Mouse (Mus musculus) kidney, postnatal 0 days (tissue): ENCODE data around the gene Irak1. TPM values are rescaled to one million over a fixed set of nuclear protein-coding genes. Genes with fewer than 3 reads are reported as not detected.

ENCODE experiments used
- ATAC-seq: fragments of 200-750 bp; cut with Nextera tagmentation; replicated peaks from 2 replicates; pipeline ENCODE4 v1.8.0; 2017; ENCODE audit warnings: low read depth, moderate number of reproducible peaks, moderate TSS enrichment, moderate library complexity; ENCODE audit not compliant: low FRiP score
- DNase-seq: peaks from one replicate; pipeline ENCODE4 v3.0.0-alpha.2; 2016; ENCODE audit warnings: low spot score
- H3K27ac ChIP-seq: fragments of 300-500 bp; sonication (generic); 2 replicates; pipeline ENCODE4 v1.5.1; 2014; ENCODE audit warnings: mild to moderate bottlenecking
- H3K27me3 ChIP-seq: fragments of 300-500 bp; sonication (generic); 2 replicates; pipeline ENCODE4 v1.6.1; 2014; ENCODE audit warnings: low read length, mixed read lengths; ENCODE audit not compliant: insufficient read depth
- H3K36me3 ChIP-seq: fragments of 300-500 bp; sonication (generic); 2 replicates; pipeline ENCODE4 v1.6.1; 2014; ENCODE audit warnings: low read length, mixed read lengths; ENCODE audit not compliant: insufficient read depth
- H3K4me1 ChIP-seq: fragments of 300-500 bp; sonication (generic); replicated peaks from 2 replicates; pipeline ENCODE4 v1.6.1; 2014; ENCODE audit warnings: antibody characterized with exemption, low read length, mixed read lengths; ENCODE audit not compliant: insufficient read depth
- H3K4me2 ChIP-seq: fragments of 300-500 bp; sonication (generic); 2 replicates; pipeline ENCODE4 v1.6.1; 2014; ENCODE audit warnings: mild to moderate bottlenecking, low read length, moderate library complexity, mixed read lengths
- H3K4me3 ChIP-seq: fragments of 300-500 bp; sonication (generic); replicated peaks from 2 replicates; pipeline ENCODE4 v1.5.1; 2014; ENCODE audit warnings: low read depth, low read length
- H3K9ac ChIP-seq: fragments of 300-500 bp; sonication (generic); 2 replicates; pipeline ENCODE4 v1.6.1; 2014; ENCODE audit warnings: low read depth, low read length
- H3K9me3 ChIP-seq: fragments of 300-500 bp; sonication (generic); replicated peaks from 2 replicates; pipeline ENCODE4 v1.6.1; 2016; ENCODE audit warnings: low read length, inconsistent platforms, mixed read lengths
- CTCF ChIP-seq: IDR thresholded peaks from 2 replicates; pipeline ENCODE4 v1.5.1; 2016; ENCODE audit warnings: antibody characterized with exemption, low read depth, mild to moderate bottlenecking, moderate library complexity
- WGBS: fragments of 180-500 bp; shearing (Covaris S2); extraction: QIAGEN DNeasy Blood & Tissue Kit; methylation state at CpG from one replicate; pipeline ENCODE4 v1.1.7; 2014; 5-methylcytosine and 5-hydroxymethylcytosine counted together
- polyA plus RNA-seq: library from polyadenylated mRNA; unstranded; fragments of >200 nt; fragmentation: Nextera tagmentation; extraction: Ambion mirVana; gene quantifications from 2 replicates; pipeline ENCODE4 v1.2.1, GENCODE M21; 2015

The Irak1 gene
- polyA plus RNA-seq, 1 experiment from 2014 or later, result 49.2 TPM

- no peak overlapping the region for H3K4me3 ChIP-seq
- H3K36me3 ChIP-seq, result no peaks in the 10 kb centered on the region
- DNase-seq, result peak; percentile 84
- TF ChIP-seq CTCF, result no peak
- WGBS, result 30% methylated on average over 8 of the region's 8 CpGs
- no peaks in the 10 kb centered on the region for H3K4me1 ChIP-seq
- no peak overlapping the region for H3K9ac ChIP-seq
- H3K4me2 ChIP-seq, result no peak overlapping the region
- H3K9me3 ChIP-seq, result no peaks in the 10 kb centered on the region
- no peaks in the 10 kb centered on the region for H3K27me3 ChIP-seq
- ATAC-seq, result peak; percentile 75; the same call in 1 of the 2 replicates
- H3K27ac ChIP-seq, result no peak overlapping the region
These were observed 24.5 kb downstream of the Irak1 start for GRCm38 (mm10) chrX:73998911-73999869.

- no peak for TF ChIP-seq CTCF
- H3K9ac ChIP-seq, result no peak overlapping the region
- DNase-seq, result no peak
- no peak overlapping the region for H3K4me3 ChIP-seq
- no peak overlapping the region for H3K4me2 ChIP-seq
- no peaks in the 10 kb centered on the region for H3K9me3 ChIP-seq
- no peaks in the 10 kb centered on the region for H3K4me1 ChIP-seq
- no peak overlapping the region for H3K27ac ChIP-seq
- H3K36me3 ChIP-seq, result no peaks in the 10 kb centered on the region
- ATAC-seq, result no peak
- H3K27me3 ChIP-seq, result no peaks in the 10 kb centered on the region
- 73% methylated on average over 1 of the region's 1 CpGs for WGBS
These were observed 45.9 kb downstream of the Irak1 start for GRCm38 (mm10) chrX:73977783-73978182.

- WGBS, result 91% methylated on average over 2 of the region's 2 CpGs
- ATAC-seq (no peak), DNase-seq (no peak)
- Histone ChIP-seq H3K4me1 (no peaks in the 10 kb centered on the region), H3K4me2 (no peak overlapping the region), H3K4me3 (no peak overlapping the region), H3K36me3 (no peaks in the 10 kb centered on the region), H3K9me3 (no peaks in the 10 kb centered on the region), H3K9ac (no peak overlapping the region), H3K27ac (no peak overlapping the region), H3K27me3 (no peaks in the 10 kb centered on the region)
- no peak for TF ChIP-seq CTCF
These were observed 47.4 kb downstream of the Irak1 start for GRCm38 (mm10) chrX:73976283-73976682.

- no peaks in the 10 kb centered on the region for H3K36me3 ChIP-seq
- no peaks in the 10 kb centered on the region for H3K27me3 ChIP-seq
- no peak overlapping the region for H3K4me2 ChIP-seq
- no peaks in the 10 kb centered on the region for H3K4me1 ChIP-seq
- WGBS, result 69% methylated on average over 4 of the region's 4 CpGs
- no peak for ATAC-seq
- H3K4me3 ChIP-seq, result no peak overlapping the region
- no peak for TF ChIP-seq CTCF
- H3K9me3 ChIP-seq, result no peaks in the 10 kb centered on the region
- DNase-seq, result no peak
- H3K27ac ChIP-seq, result no peak overlapping the region
- no peak overlapping the region for H3K9ac ChIP-seq
These were observed 50.9 kb downstream of the Irak1 start for GRCm38 (mm10) chrX:73972774-73973173.

GRCm38 (mm10) chrX:73970781-73971180, 52.9 kb downstream of the Irak1 start:
- no peak for ATAC-seq

GRCm38 (mm10) chrX:73969729-73970128, 54.0 kb downstream of the Irak1 start:
- no peak for DNase-seq
- Histone ChIP-seq H3K4me3 (no peak overlapping the region), H3K36me3 (no peaks in the 10 kb centered on the region), H3K9me3 (no peaks in the 10 kb centered on the region), H3K4me2 (no peak overlapping the region), H3K9ac (no peak overlapping the region), H3K27ac (no peak overlapping the region), H3K27me3 (no peaks in the 10 kb centered on the region), H3K4me1 (no peaks in the 10 kb centered on the region)
- 93% methylated on average over 2 of the region's 2 CpGs for WGBS
- TF ChIP-seq CTCF, result no peak
- ATAC-seq, result no peak

More at GRCm38 (mm10) chrX:73970781-73971180, 52.9 kb downstream of the Irak1 start:
- H3K9ac ChIP-seq, result no peak overlapping the region
- no peak overlapping the region for H3K4me2 ChIP-seq
- no peak overlapping the region for H3K27ac ChIP-seq
- H3K4me3 ChIP-seq, result no peak overlapping the region
- no peak for DNase-seq
- no peaks in the 10 kb centered on the region for H3K4me1 ChIP-seq
- TF ChIP-seq CTCF, result no peak
- H3K27me3 ChIP-seq, result no peaks in the 10 kb centered on the region
- no peaks in the 10 kb centered on the region for H3K36me3 ChIP-seq
- no peaks in the 10 kb centered on the region for H3K9me3 ChIP-seq
